Comparison of ENCODE assay signal across 11 mouse cellular contexts in the genomic region with DNA sequence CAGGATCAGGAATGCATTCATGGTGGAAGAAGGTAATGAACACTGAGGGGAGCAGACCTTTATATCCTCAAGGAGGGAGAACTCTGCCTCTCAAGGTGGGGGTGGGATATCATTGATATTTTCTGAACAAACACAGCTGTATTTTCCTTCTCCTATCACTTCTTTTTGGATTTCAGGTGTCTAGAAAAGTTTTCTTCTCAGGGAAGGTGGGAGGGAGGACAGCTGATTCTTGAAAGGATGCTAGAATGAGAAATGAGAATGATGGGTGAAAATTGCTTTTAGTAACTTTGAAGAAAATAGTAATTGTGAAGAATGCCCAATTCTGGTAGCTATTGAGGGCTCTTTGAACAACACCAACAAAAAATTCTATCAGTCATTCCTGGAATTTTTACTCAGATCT. TPM values are rescaled to one million over a fixed set of nuclear protein-coding genes. Genes with fewer than 3 reads are reported as not detected.
ATAC-seq lines count a peak whose summit lies in the region.
"Not testable (repeated sequence)": the region's sequence is repeated elsewhere in the genome, so short reads cannot be mapped to it uniquely, and the experiment has no call there.
"Had no signal": no experiment of that assay in that cellular context is flagged by ENCODE, and none has a peak within 500 bp of the region (broad histone marks: within the 10 kb centered on the region; RNA-seq: fewer than 3 reads in every experiment).

A gene (minus strand): TSS at position 101 of the 400 bp plus-strand sequence.

- not testable (repeated sequence) for H3K9me3 ChIP-seq in intestine, embryonic 15.5 days; intestine, embryonic 16.5 days (ENCODE audit: control insufficient read depth, low read length); stomach, embryonic 15.5 days; stomach, embryonic 16.5 days (replicated peaks; ENCODE audit: control insufficient read depth, low read length)

- not testable (repeated sequence) for H3K4me2 ChIP-seq in intestine, embryonic 15.5 days (replicated peaks); intestine, embryonic 16.5 days (ENCODE audit: low read depth, low read length); stomach, embryonic 15.5 days; stomach, embryonic 16.5 days (ENCODE audit: low read depth, low read length)

- H3K27ac ChIP-seq in intestine, embryonic 15.5 days; intestine, embryonic 16.5 days (ENCODE audit: low read length); stomach, embryonic 15.5 days; stomach, embryonic 16.5 days (ENCODE audit: low read length): not testable (repeated sequence)

- ATAC-seq in intestine, embryonic 15.5 days; intestine, embryonic 16.5 days; stomach, embryonic 15.5 days (ENCODE audit: insufficient read depth, low FRiP score, low read depth); stomach, embryonic 16.5 days (ENCODE audit: insufficient read depth, low FRiP score): not testable (repeated sequence)

- not testable (repeated sequence) for H3K4me1 ChIP-seq in intestine, embryonic 15.5 days (replicated peaks); intestine, embryonic 16.5 days (ENCODE audit: control insufficient read depth, insufficient read depth, low read length); stomach, embryonic 15.5 days; stomach, embryonic 16.5 days (ENCODE audit: control insufficient read depth, insufficient read depth, low read length)

- H3K27me3 ChIP-seq in intestine, embryonic 15.5 days (replicated peaks); intestine, embryonic 16.5 days (replicated peaks; ENCODE audit: control insufficient read depth, insufficient read depth, low read length); stomach, embryonic 15.5 days (replicated peaks); stomach, embryonic 16.5 days (ENCODE audit: control insufficient read depth, insufficient read depth, low read length): not testable (repeated sequence)

- H3K36me3 ChIP-seq in intestine, embryonic 15.5 days; intestine, embryonic 16.5 days (ENCODE audit: control insufficient read depth, insufficient read depth, low read length); stomach, embryonic 15.5 days; stomach, embryonic 16.5 days (ENCODE audit: control insufficient read depth, insufficient read depth, low read length): not testable (repeated sequence)

- H3K9ac ChIP-seq in intestine, embryonic 15.5 days; intestine, embryonic 16.5 days (ENCODE audit: low read depth, low read length); stomach, embryonic 15.5 days; stomach, embryonic 16.5 days (ENCODE audit: low read length): not testable (repeated sequence)

- not testable (repeated sequence) for H3K4me3 ChIP-seq in intestine, embryonic 15.5 days (replicated peaks); intestine, embryonic 16.5 days (ENCODE audit: low read length); stomach, embryonic 15.5 days (replicated peaks); stomach, embryonic 16.5 days (replicated peaks; ENCODE audit: low read length)

RNA-seq across cellular contexts. Expression of the gene that starts here (rescaled TPM):
- polyA plus RNA-seq in intestine, embryonic 15.5 days (2015; fragmentation: Nextera tagmentation; extraction: Ambion mirVana), result 27.6 and 96.4 TPM in 2 replicates
- 63.0 and 104 TPM in 2 replicates for polyA plus RNA-seq in intestine, embryonic 16.5 days (2015; fragmentation: Nextera tagmentation; extraction: Ambion mirVana)
- polyA plus RNA-seq in stomach, embryonic 15.5 days (2015; fragmentation: Nextera tagmentation; extraction: Ambion mirVana), result 89.9 and 105 TPM in 2 replicates
- 114 and 181 TPM in 2 replicates for polyA plus RNA-seq in stomach, embryonic 16.5 days (2015; fragmentation: Nextera tagmentation; extraction: Ambion mirVana)
- polyA plus RNA-seq: activated CD4-positive, CD25-positive, alpha-beta regulatory T cell, adult 4 months; adrenal gland, adult 2 months; brain, embryonic 14.5 days; C2C12; CD4-positive, CD25-positive, alpha-beta regulatory T cell, adult 4 months; G1E; Patski had no signal
